9 mouse cellular contexts compared by ENCODE assay signal in genomic region chr3:32398623-32399022, GRCm38 (mm10). TPM values are rescaled to one million over a fixed set of nuclear protein-coding genes. Genes with fewer than 3 reads are reported as not detected.
A peak's percentile ranks its signal among the peaks of the same experiment; 100 is the strongest.
DNase-seq lines count a peak whose midpoint lies in the region; ATAC-seq and TF ChIP-seq lines count a peak whose summit lies in the region.
"Had no signal": no experiment of that assay in that cellular context is flagged by ENCODE, and none has a peak within 500 bp of the region (broad histone marks: within the 10 kb centered on the region; RNA-seq: fewer than 3 reads in every experiment).

No protein-coding gene starts in this region.

- H3K27me3 ChIP-seq in kidney, embryonic 16.5 days (ENCODE audit: insufficient read depth, low read length): no peaks in the 10 kb centered on the region
- H3K27me3 ChIP-seq in embryonic facial prominence, embryonic 13.5 days: no peaks in the 10 kb centered on the region
- no peaks in the 10 kb centered on the region for H3K27me3 ChIP-seq in intestine, embryonic 14.5 days (replicated peaks; ENCODE audit: control insufficient read depth, insufficient read depth, low read length)
- H3K27me3 ChIP-seq in midbrain, postnatal 0 days (ENCODE audit: insufficient read depth, low read length): no peaks in the 10 kb centered on the region

- H3K36me3 ChIP-seq in kidney, embryonic 16.5 days (ENCODE audit: insufficient read depth, low read length): no peaks in the 10 kb centered on the region
- H3K36me3 ChIP-seq in embryonic facial prominence, embryonic 13.5 days: no peaks in the 10 kb centered on the region
- no peaks in the 10 kb centered on the region for H3K36me3 ChIP-seq in intestine, embryonic 14.5 days (ENCODE audit: control insufficient read depth, insufficient read depth, low read length)
- no peaks in the 10 kb centered on the region for H3K36me3 ChIP-seq in midbrain, postnatal 0 days (ENCODE audit: insufficient read depth, low read length)

- H3K9me3 ChIP-seq in kidney, embryonic 16.5 days (ENCODE audit: low read length): no peaks in the 10 kb centered on the region
- H3K9me3 ChIP-seq in embryonic facial prominence, embryonic 13.5 days: no peaks in the 10 kb centered on the region
- H3K9me3 ChIP-seq in intestine, embryonic 14.5 days (ENCODE audit: control insufficient read depth, low read length): no peaks in the 10 kb centered on the region
- no peaks in the 10 kb centered on the region for H3K9me3 ChIP-seq in midbrain, postnatal 0 days (ENCODE audit: low read length)

- ATAC-seq in kidney, embryonic 16.5 days (ENCODE audit: low FRiP score, low TSS enrichment): no peak
- no peak for ATAC-seq in embryonic facial prominence, embryonic 13.5 days (ENCODE audit: insufficient number of reproducible peaks, insufficient read depth, low FRiP score, low TSS enrichment, low read depth)
- ATAC-seq in intestine, embryonic 14.5 days (replicated peaks; ENCODE audit: low FRiP score, low TSS enrichment, low read depth): no peak
- ATAC-seq in midbrain, postnatal 0 days (ENCODE audit: low FRiP score): no peak

- no peak overlapping the region; the same call in 1 of the 2 replicates for H3K9ac ChIP-seq in kidney, embryonic 16.5 days (replicated peaks; ENCODE audit: low read length)
- H3K9ac ChIP-seq in embryonic facial prominence, embryonic 13.5 days: no peak overlapping the region
- H3K9ac ChIP-seq in intestine, embryonic 14.5 days (ENCODE audit: low read length): 0 out of 2 replicates have a peak overlapping the region, but pooled peaks have one; percentile 17
- no peak overlapping the region for H3K9ac ChIP-seq in midbrain, postnatal 0 days (replicated peaks; ENCODE audit: low read length, poor library complexity, severe bottlenecking)

- peak overlapping the region; percentile 15 for H3K4me3 ChIP-seq in kidney, embryonic 16.5 days (ENCODE audit: low read length)
- H3K4me3 ChIP-seq in embryonic facial prominence, embryonic 13.5 days: peak overlapping the region; percentile 93
- H3K4me3 ChIP-seq in intestine, embryonic 14.5 days (ENCODE audit: low read depth, low read length): peak overlapping the region; percentile 82
- H3K4me3 ChIP-seq in midbrain, postnatal 0 days (ENCODE audit: low read depth, low read length): peak overlapping the region; percentile 88; the same call in 1 of the 2 replicates

- no peak for TF ChIP-seq CTCF in midbrain, postnatal 0 days (IDR thresholded peaks at IDR 0.05)

- peaks cover 37% of the 10 kb centered on the region for H3K4me1 ChIP-seq in kidney, embryonic 16.5 days (ENCODE audit: insufficient read depth, low read length)
- peaks cover 33% of the 10 kb centered on the region for H3K4me1 ChIP-seq in embryonic facial prominence, embryonic 13.5 days
- peaks cover 30% of the 10 kb centered on the region for H3K4me1 ChIP-seq in intestine, embryonic 14.5 days (replicated peaks; ENCODE audit: control insufficient read depth, insufficient read depth, low read length)
- H3K4me1 ChIP-seq in midbrain, postnatal 0 days (ENCODE audit: insufficient read depth, low read length): peaks cover 13% of the 10 kb centered on the region

- 23% methylated on average over 4 of the region's 4 CpGs for WGBS in kidney, embryonic 16.5 days
- WGBS in embryonic facial prominence, embryonic 13.5 days: 22% methylated on average over 4 of the region's 4 CpGs
- 6% methylated on average over 4 of the region's 4 CpGs for WGBS in intestine, embryonic 14.5 days
- WGBS in midbrain, postnatal 0 days: 10% methylated on average over 4 of the region's 4 CpGs

- no peak overlapping the region; the same call in 1 of the 2 replicates for H3K27ac ChIP-seq in kidney, embryonic 16.5 days (ENCODE audit: low read length)
- no peak overlapping the region for H3K27ac ChIP-seq in embryonic facial prominence, embryonic 13.5 days
- H3K27ac ChIP-seq in intestine, embryonic 14.5 days (ENCODE audit: low read depth): no peak overlapping the region
- no peak overlapping the region for H3K27ac ChIP-seq in midbrain, postnatal 0 days (ENCODE audit: low read depth, low read length)

- no peak for DNase-seq in kidney, postnatal 36 days
- no peak for DNase-seq in intestine, embryonic 14.5 days (ENCODE audit: low spot score)
- no peak for DNase-seq in midbrain, postnatal 0 days (ENCODE audit: low spot score)
- DNase-seq in testis, postnatal 10 days (ENCODE audit: low spot score): no peak
- no peak for DNase-seq in cerebellum, postnatal 14 days
- no peak for DNase-seq in frontal cortex, adult 2 months (ENCODE audit: extremely low spot score in 1 of 2, low spot score in 1 of 2)
- DNase-seq: thymus, adult 2 months had no signal

- H3K4me2 ChIP-seq in kidney, embryonic 16.5 days (replicated peaks; ENCODE audit: low read depth, low read length): peak overlapping the region; percentile 72
- peak overlapping the region; percentile 69 for H3K4me2 ChIP-seq in embryonic facial prominence, embryonic 13.5 days
- H3K4me2 ChIP-seq in intestine, embryonic 14.5 days (ENCODE audit: low read length): peak overlapping the region; percentile 68
- H3K4me2 ChIP-seq in midbrain, postnatal 0 days (ENCODE audit: low read depth, low read length, poor library complexity, severe bottlenecking): peak overlapping the region; percentile 62

RNA-seq across cellular contexts. Expression of gene Pik3ca, which starts 1.2 kb away (rescaled TPM):
- polyA plus RNA-seq in kidney, embryonic 16.5 days (2015; fragmentation: Nextera tagmentation; extraction: Ambion mirVana): 10.0 and 10.5 TPM in 2 replicates
- polyA plus RNA-seq in embryonic facial prominence, embryonic 13.5 days (2015; fragmentation: Nextera tagmentation; extraction: Ambion mirVana): 12.8 and 13.9 TPM in 2 replicates
- 16.7 and 19.1 TPM in 2 replicates for polyA plus RNA-seq in intestine, embryonic 14.5 days (2014; fragmentation: Nextera tagmentation; extraction: Ambion mirVana)
- total RNA-seq in midbrain, postnatal 0 days (2014; rRNA removed): 43.3 and 51.8 TPM in 2 replicates
- polyA plus RNA-seq in midbrain, postnatal 0 days (2015; fragmentation: Nextera tagmentation; extraction: Ambion mirVana): 8.6 and 10.2 TPM in 2 replicates
- polyA plus RNA-seq in frontal cortex, adult 2 months (2012; rRNA removed): 20.1 and 23.4 TPM in 2 replicates

RNA-seq across cellular contexts. Expression of gene Zmat3, which starts 32.8 kb away (rescaled TPM):
- polyA plus RNA-seq in kidney, embryonic 16.5 days (2015; fragmentation: Nextera tagmentation; extraction: Ambion mirVana): 3.6 and 4.2 TPM in 2 replicates
- polyA plus RNA-seq in embryonic facial prominence, embryonic 13.5 days (2015; fragmentation: Nextera tagmentation; extraction: Ambion mirVana): 5.1 and 6.0 TPM in 2 replicates
- polyA plus RNA-seq in intestine, embryonic 14.5 days (2014; fragmentation: Nextera tagmentation; extraction: Ambion mirVana): 5.9 and 7.7 TPM in 2 replicates
- total RNA-seq in midbrain, postnatal 0 days (2014; rRNA removed): 13.7 and 21.2 TPM in 2 replicates
- polyA plus RNA-seq in midbrain, postnatal 0 days (2015; fragmentation: Nextera tagmentation; extraction: Ambion mirVana): 5.2 and 5.5 TPM in 2 replicates
- polyA plus RNA-seq in frontal cortex, adult 2 months (2012; rRNA removed): 37.7 and 40.1 TPM in 2 replicates

Comparison
In these comparisons a context has a peak if more than half of its experiments do, and no peak if none do; other contexts are left out.
1. H3K4me3 ChIP-seq: peak in every context shown above with its lines; median percentile 93 in embryonic facial prominence, embryonic 13.5 days; 88 in midbrain, postnatal 0 days; 82 in intestine, embryonic 14.5 days; 15 in kidney, embryonic 16.5 days.